Mouse (Mus musculus) embryonic fibroblast, embryonic 13.5 days (primary cell): ENCODE measurements at regions not wholly inside any gene's neighbourhood (a gene's known extent, or its start where the extent isn't known, plus 50 kb on each side); places are given as distances from the start of the nearest gene placed in this dataset.

Experiments used
- CTCF ChIP-seq: IDR thresholded peaks from 2 replicates; pipeline ENCODE4 v1.5.1; 2011; ENCODE audit warnings: mild to moderate bottlenecking, control low read depth, low read length, moderate library complexity, borderline replicate concordance; ENCODE audit not compliant: insufficient read depth
- POLR2A ChIP-seq: IDR thresholded peaks from 2 replicates; pipeline ENCODE4 v1.6.1; 2011; ENCODE audit warnings: low read depth, mild to moderate bottlenecking, control low read depth, low read length, moderate library complexity

DNA sequence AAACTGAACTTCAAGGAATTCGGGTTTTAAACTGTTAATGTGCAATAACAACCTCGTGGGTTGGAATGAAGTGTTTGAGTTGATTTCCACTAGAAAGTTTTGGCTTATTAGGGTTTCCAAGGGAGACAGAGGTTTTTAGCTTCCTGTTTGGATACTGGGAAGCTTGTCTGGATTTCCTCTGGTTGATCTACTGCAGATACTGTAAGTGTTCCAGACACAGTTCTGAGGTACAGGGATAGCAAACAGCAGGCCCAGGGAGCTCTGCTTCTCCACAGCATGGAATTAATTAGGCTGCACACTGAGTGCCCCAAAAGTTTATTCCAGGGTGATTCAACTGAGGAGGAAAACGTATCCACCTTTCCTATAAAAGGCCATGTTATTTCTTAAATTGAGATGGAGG lies 381.0 kb upstream of the Mpdz start:
- TF ChIP-seq CTCF (no peak), POLR2A (no peak)
